Comparison of ENCODE assay signal across 10 mouse cellular contexts in the genomic region with DNA sequence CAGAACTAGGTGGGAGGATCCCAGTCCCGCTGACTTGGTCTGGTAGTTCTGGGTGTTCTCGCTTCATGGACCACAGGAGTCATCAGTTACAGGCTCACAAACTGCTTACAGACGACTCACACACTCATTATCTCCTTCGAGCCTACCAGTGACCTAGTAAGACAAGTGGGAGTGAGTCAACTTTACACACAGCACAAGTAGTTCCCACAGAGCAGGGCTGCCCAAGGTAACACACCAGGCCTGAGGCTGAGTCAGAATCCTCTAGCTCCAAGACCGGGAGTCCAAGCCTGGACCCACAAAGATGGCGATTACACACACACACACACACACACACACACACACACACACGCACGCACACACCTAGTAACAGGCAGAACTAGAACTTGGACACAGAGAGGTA. TPM values are rescaled to one million over a fixed set of nuclear protein-coding genes. Genes with fewer than 3 reads are reported as not detected.
A peak's percentile ranks its signal among the peaks of the same experiment; 100 is the strongest.
DNase-seq lines count a peak whose midpoint lies in the region; ATAC-seq lines count a peak whose summit lies in the region.
"Had no signal": no experiment of that assay in that cellular context is flagged by ENCODE, and none has a peak within 500 bp of the region (broad histone marks: within the 10 kb centered on the region; RNA-seq: fewer than 3 reads in every experiment).

No protein-coding gene starts in this region.

- H3K36me3 ChIP-seq in lung, embryonic 16.5 days (ENCODE audit: control insufficient read depth, insufficient read depth, low read length): peaks cover 8% of the 10 kb centered on the region
- peaks cover 43% of the 10 kb centered on the region for H3K36me3 ChIP-seq in forebrain, embryonic 10.5 days (replicated peaks)
- H3K36me3 ChIP-seq in limb, embryonic 11.5 days (ENCODE audit: control insufficient read depth, insufficient read depth, low read length): peaks cover 6% of the 10 kb centered on the region; the same call in 1 of the 2 replicates
- H3K36me3 ChIP-seq in stomach, embryonic 15.5 days: peaks cover 6% of the 10 kb centered on the region; the same call in 1 of the 2 replicates

- WGBS in lung, embryonic 16.5 days: 73% methylated on average over 8 of the region's 8 CpGs
- 87% methylated on average over 8 of the region's 8 CpGs for WGBS in forebrain, embryonic 10.5 days
- 87% methylated on average over 8 of the region's 8 CpGs for WGBS in limb, embryonic 11.5 days
- whole genome bisulfite sequencing in stomach, embryonic 15.5 days: 85% methylated on average over 8 of the region's 8 CpGs

- no peak overlapping the region for H3K9ac ChIP-seq in lung, embryonic 16.5 days (ENCODE audit: low read length)
- no peak overlapping the region for H3K9ac ChIP-seq in limb, embryonic 11.5 days (ENCODE audit: low read length)
- peak overlapping the region; percentile 66; the same call in 1 of the 2 replicates for H3K9ac ChIP-seq in stomach, embryonic 15.5 days

- no peak for ATAC-seq in lung, embryonic 16.5 days (ENCODE audit: low read depth)
- ATAC-seq in limb, embryonic 11.5 days (ENCODE audit: insufficient number of reproducible peaks, low FRiP score, low TSS enrichment, low read depth): no peak
- no peak for ATAC-seq in stomach, embryonic 15.5 days (ENCODE audit: insufficient read depth, low FRiP score, low read depth)
- ATAC-seq in activated CD4-positive, CD25-positive, alpha-beta regulatory T cell, adult 4 months: no peak

- H3K4me1 ChIP-seq in lung, embryonic 16.5 days (replicated peaks; ENCODE audit: control insufficient read depth, insufficient read depth, low read length): no peaks in the 10 kb centered on the region; the same call in 1 of the 2 replicates
- peaks cover 31% of the 10 kb centered on the region for H3K4me1 ChIP-seq in forebrain, embryonic 10.5 days
- peaks cover 7% of the 10 kb centered on the region; the same call in 1 of the 2 replicates for H3K4me1 ChIP-seq in limb, embryonic 11.5 days (ENCODE audit: control insufficient read depth, insufficient read depth, low read length)
- H3K4me1 ChIP-seq in stomach, embryonic 15.5 days: peaks cover 17% of the 10 kb centered on the region

- H3K4me3 ChIP-seq in lung, embryonic 16.5 days (ENCODE audit: low read length): no peak overlapping the region; the same call in 1 of the 2 replicates
- H3K4me3 ChIP-seq in forebrain, embryonic 10.5 days: peak overlapping the region; percentile 82
- peak overlapping the region; percentile 76 for H3K4me3 ChIP-seq in limb, embryonic 11.5 days (ENCODE audit: low read depth, low read length)
- peak overlapping the region; percentile 69 for H3K4me3 ChIP-seq in stomach, embryonic 15.5 days (replicated peaks)

- no peak overlapping the region for H3K27ac ChIP-seq in lung, embryonic 16.5 days (ENCODE audit: low read length)
- no peak overlapping the region for H3K27ac ChIP-seq in forebrain, embryonic 10.5 days
- H3K27ac ChIP-seq in limb, embryonic 11.5 days (replicated peaks; ENCODE audit: low read depth, low read length): no peak overlapping the region
- H3K27ac ChIP-seq in stomach, embryonic 15.5 days: no peak overlapping the region

- no peaks in the 10 kb centered on the region for H3K9me3 ChIP-seq in lung, embryonic 16.5 days (ENCODE audit: control insufficient read depth, low read length)
- H3K9me3 ChIP-seq in forebrain, embryonic 10.5 days: no peaks in the 10 kb centered on the region
- H3K9me3 ChIP-seq in limb, embryonic 11.5 days (ENCODE audit: control insufficient read depth, low read length): no peaks in the 10 kb centered on the region
- no peaks in the 10 kb centered on the region for H3K9me3 ChIP-seq in stomach, embryonic 15.5 days
- H3K9me3 ChIP-seq: megakaryocyte, embryonic 14.5 days had no signal

- H3K27me3 ChIP-seq in lung, embryonic 16.5 days (ENCODE audit: control insufficient read depth, insufficient read depth, low read depth, low read length): no peaks in the 10 kb centered on the region
- no peaks in the 10 kb centered on the region for H3K27me3 ChIP-seq in forebrain, embryonic 10.5 days (ENCODE audit: poor library complexity, severe bottlenecking)
- no peaks in the 10 kb centered on the region for H3K27me3 ChIP-seq in limb, embryonic 11.5 days (ENCODE audit: control insufficient read depth, insufficient read depth, low read length)
- no peaks in the 10 kb centered on the region for H3K27me3 ChIP-seq in stomach, embryonic 15.5 days (replicated peaks)

- DNase-seq in lung, postnatal 10 days: no peak
- DNase-seq in forebrain, embryonic 10.5 days (ENCODE audit: extremely low spot score, low spot score): no peak
- no peak for DNase-seq in limb, embryonic 11.5 days (ENCODE audit: low spot score)
- DNase-seq in retina, postnatal 1 day: no peak
- DNase-seq in cerebellum, adult 9-11 months: no peak
- DNase-seq: kidney, adult 8-10 months had no signal

- H3K4me2 ChIP-seq in lung, embryonic 16.5 days (ENCODE audit: low read depth, low read length): peak overlapping the region; percentile 83
- H3K4me2 ChIP-seq in limb, embryonic 11.5 days (ENCODE audit: low read depth, severe bottlenecking): peak overlapping the region; percentile 95
- H3K4me2 ChIP-seq in stomach, embryonic 15.5 days: peak overlapping the region; percentile 88

RNA-seq across cellular contexts. Expression of gene Zfp13, which starts 14.5 kb away (rescaled TPM):
- 12.9 TPM in 2 replicates for polyA plus RNA-seq in lung, embryonic 16.5 days (2015; fragmentation: Nextera tagmentation; extraction: Ambion mirVana)
- 22.1 and 22.2 TPM in 2 replicates for polyA plus RNA-seq in forebrain, embryonic 10.5 days (2016; fragmentation: Nextera tagmentation; extraction: Ambion mirVana)
- 20.5 and 22.7 TPM in 2 replicates for polyA plus RNA-seq in limb, embryonic 11.5 days (2014; fragmentation: Nextera tagmentation; extraction: Ambion mirVana)
- 10.3 and 12.7 TPM in 2 replicates for polyA plus RNA-seq in stomach, embryonic 15.5 days (2015; fragmentation: Nextera tagmentation; extraction: Ambion mirVana)
- polyA plus RNA-seq in activated CD4-positive, CD25-positive, alpha-beta regulatory T cell, adult 4 months (2017; shearing (Covaris generic)): not detected

RNA-seq across cellular contexts. Expression of gene Zscan10, which starts 15.9 kb away (rescaled TPM):
- polyA plus RNA-seq in lung, embryonic 16.5 days (2015; fragmentation: Nextera tagmentation; extraction: Ambion mirVana): 0.26 and 0.36 TPM in 2 replicates
- polyA plus RNA-seq in forebrain, embryonic 10.5 days (2016; fragmentation: Nextera tagmentation; extraction: Ambion mirVana): 0.42 and 0.65 TPM in 2 replicates
- 0.24 and 0.80 TPM in 2 replicates for polyA plus RNA-seq in limb, embryonic 11.5 days (2014; fragmentation: Nextera tagmentation; extraction: Ambion mirVana)
- 0.12 and 0.18 TPM in 2 replicates for polyA plus RNA-seq in stomach, embryonic 15.5 days (2015; fragmentation: Nextera tagmentation; extraction: Ambion mirVana)
- polyA plus RNA-seq in activated CD4-positive, CD25-positive, alpha-beta regulatory T cell, adult 4 months (2017; shearing (Covaris generic)): 1 to 10 TPM; 1.3 to 3.4 TPM

RNA-seq across cellular contexts. Expression of gene Zfp213, which starts 20.7 kb away (rescaled TPM):
- 17.4 and 21.7 TPM in 2 replicates for polyA plus RNA-seq in lung, embryonic 16.5 days (2015; fragmentation: Nextera tagmentation; extraction: Ambion mirVana)
- 27.6 and 29.9 TPM in 2 replicates for polyA plus RNA-seq in forebrain, embryonic 10.5 days (2016; fragmentation: Nextera tagmentation; extraction: Ambion mirVana)
- polyA plus RNA-seq in limb, embryonic 11.5 days (2014; fragmentation: Nextera tagmentation; extraction: Ambion mirVana): 24.4 and 25.6 TPM in 2 replicates
- polyA plus RNA-seq in stomach, embryonic 15.5 days (2015; fragmentation: Nextera tagmentation; extraction: Ambion mirVana): 16.1 and 18.8 TPM in 2 replicates
- polyA plus RNA-seq in activated CD4-positive, CD25-positive, alpha-beta regulatory T cell, adult 4 months (2017; shearing (Covaris generic)): 1 to 10 TPM; 4.3 to 4.9 TPM

Comparison
In these comparisons a context has a peak if more than half of its experiments do, and no peak if none do; other contexts are left out.
1. RNA of gene Zfp13, which starts 14.5 kb away (polyA plus RNA-seq): 22.1 to 22.2 TPM in forebrain, embryonic 10.5 days, 20.5 to 22.7 TPM in limb, embryonic 11.5 days, 12.9 TPM in lung, embryonic 16.5 days and 10.3 to 12.7 TPM in stomach, embryonic 15.5 days; not detected in activated CD4-positive, CD25-positive, alpha-beta regulatory T cell, adult 4 months; every median in the first group is over 10 times any median in the second.
2. Peak in every context shown above with its lines, with median percentiles within 50 percentile points of each other: H3K4me2 ChIP-seq.